In the genomic region with DNA sequence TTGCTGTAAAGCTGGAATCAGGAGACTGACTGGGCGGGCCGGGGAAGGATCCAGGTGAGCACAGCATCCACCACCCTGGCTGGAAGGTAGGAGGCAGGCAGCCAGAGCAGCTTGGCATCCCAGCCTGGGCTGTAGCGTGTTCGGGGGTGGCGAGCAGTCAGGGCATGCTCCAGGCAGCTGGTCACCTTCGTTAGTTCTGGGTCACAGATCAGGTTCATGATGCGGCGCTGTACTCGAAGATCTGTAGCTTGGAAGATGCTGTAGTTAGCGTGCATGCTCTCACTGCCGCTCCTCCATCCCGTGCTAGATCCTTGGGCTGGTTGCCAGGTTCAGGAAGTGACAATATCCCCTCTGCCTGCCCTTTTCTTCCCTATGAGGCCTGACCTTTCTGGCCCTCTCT, we compare ENCODE assay signal across 12 mouse cellular contexts. TPM values are rescaled to one million over a fixed set of nuclear protein-coding genes. Genes with fewer than 3 reads are reported as not detected.
A peak's percentile ranks its signal among the peaks of the same experiment; 100 is the strongest.
DNase-seq lines count a peak whose midpoint lies in the region; ATAC-seq and TF ChIP-seq lines count a peak whose summit lies in the region.
"Had no signal": no experiment of that assay in that cellular context is flagged by ENCODE, and none has a peak within 500 bp of the region (broad histone marks: within the 10 kb centered on the region; RNA-seq: fewer than 3 reads in every experiment).

No protein-coding gene starts in this region.

- WGBS in forebrain, embryonic 13.5 days = 81% methylated on average over 12 of the region's 12 CpGs
- 83% methylated on average over 12 of the region's 12 CpGs for WGBS in forebrain, embryonic 10.5 days
- WGBS in kidney, embryonic 15.5 days = 66% methylated on average over 12 of the region's 12 CpGs
- WGBS in liver, embryonic 11.5 days = 95% methylated on average over 12 of the region's 12 CpGs

- peaks cover 16% of the 10 kb centered on the region for H3K4me1 ChIP-seq in forebrain, embryonic 13.5 days
- peaks cover 45% of the 10 kb centered on the region for H3K4me1 ChIP-seq in forebrain, embryonic 10.5 days
- peaks cover 40% of the 10 kb centered on the region for H3K4me1 ChIP-seq in kidney, embryonic 15.5 days
- peaks cover 1% of the 10 kb centered on the region for H3K4me1 ChIP-seq in ES-Bruce4 (ENCODE audit: control insufficient read depth, insufficient read depth, low read length)
- H3K4me1 ChIP-seq in liver, embryonic 11.5 days (replicated peaks; ENCODE audit: control insufficient read depth, insufficient read depth, low read length) = peaks cover 5% of the 10 kb centered on the region

- H3K9me3 ChIP-seq in forebrain, embryonic 13.5 days (replicated peaks) = no peaks in the 10 kb centered on the region
- no peaks in the 10 kb centered on the region for H3K9me3 ChIP-seq in forebrain, embryonic 10.5 days
- H3K9me3 ChIP-seq in kidney, embryonic 15.5 days (replicated peaks) = no peaks in the 10 kb centered on the region
- H3K9me3 ChIP-seq in ES-Bruce4 (replicated peaks; ENCODE audit: control insufficient read depth, insufficient read depth, low read length, poor library complexity, severe bottlenecking) = no peaks in the 10 kb centered on the region
- no peaks in the 10 kb centered on the region for H3K9me3 ChIP-seq in liver, embryonic 11.5 days (ENCODE audit: control insufficient read depth, low read length)
- H3K9me3 ChIP-seq: embryonic facial prominence, embryonic 15.5 days; limb, embryonic 12.5 days had no signal

- ATAC-seq in forebrain, embryonic 13.5 days = no peak
- no peak for ATAC-seq in kidney, embryonic 15.5 days (replicated peaks; ENCODE audit: low FRiP score)
- ATAC-seq in erythroid progenitor cell, adult 5-6 weeks (replicated peaks; ENCODE audit: low FRiP score, poor library complexity, severe bottlenecking) = 0 out of 2 replicates have a peak, but pooled peaks have one; percentile 30
- ATAC-seq in liver, embryonic 11.5 days (replicated peaks; ENCODE audit: low FRiP score) = no peak

- peak overlapping the region; percentile 2; the same call in 1 of the 2 replicates for H3K9ac ChIP-seq in forebrain, embryonic 13.5 days
- no peak overlapping the region for H3K9ac ChIP-seq in kidney, embryonic 15.5 days
- H3K9ac ChIP-seq in ES-Bruce4 (ENCODE audit: low read depth, poor library complexity, severe bottlenecking) = no peak overlapping the region
- no peak overlapping the region for H3K9ac ChIP-seq in liver, embryonic 11.5 days (ENCODE audit: low read depth, low read length)
- H3K9ac ChIP-seq: embryonic facial prominence, embryonic 15.5 days; limb, embryonic 12.5 days; liver, postnatal 0 days had no signal

- H3K27me3 ChIP-seq in forebrain, embryonic 13.5 days = no peaks in the 10 kb centered on the region
- peaks cover 21% of the 10 kb centered on the region for H3K27me3 ChIP-seq in forebrain, embryonic 10.5 days (ENCODE audit: poor library complexity, severe bottlenecking)
- H3K27me3 ChIP-seq in kidney, embryonic 15.5 days = no peaks in the 10 kb centered on the region
- H3K27me3 ChIP-seq in ES-Bruce4 (ENCODE audit: control insufficient read depth, insufficient read depth, low read length, poor library complexity, severe bottlenecking) = no peaks in the 10 kb centered on the region
- peaks cover 3% of the 10 kb centered on the region; the same call in 1 of the 2 replicates for H3K27me3 ChIP-seq in liver, embryonic 11.5 days (replicated peaks; ENCODE audit: control insufficient read depth, insufficient read depth, low read length)
- H3K27me3 ChIP-seq: embryonic facial prominence, embryonic 15.5 days; limb, embryonic 12.5 days had no signal

- TF ChIP-seq CTCF in ES-Bruce4 (IDR thresholded peaks at IDR 0.05; ENCODE audit: low read depth, low read length) = no peak

- peaks cover 26% of the 10 kb centered on the region for H3K36me3 ChIP-seq in forebrain, embryonic 13.5 days (ENCODE audit: poor library complexity, severe bottlenecking)
- peaks cover 60% of the 10 kb centered on the region for H3K36me3 ChIP-seq in forebrain, embryonic 10.5 days (replicated peaks)
- peaks cover 67% of the 10 kb centered on the region for H3K36me3 ChIP-seq in kidney, embryonic 15.5 days
- peaks cover 10% of the 10 kb centered on the region for H3K36me3 ChIP-seq in ES-Bruce4 (ENCODE audit: control insufficient read depth, insufficient read depth, low read length, poor library complexity, severe bottlenecking)
- peaks cover 10% of the 10 kb centered on the region for H3K36me3 ChIP-seq in liver, embryonic 11.5 days (ENCODE audit: control insufficient read depth, insufficient read depth, low read length)

- DNase-seq in forebrain, embryonic 10.5 days (ENCODE audit: extremely low spot score, low spot score) = no peak
- DNase-seq in kidney, adult 18-20 months = no peak
- no peak for DNase-seq in liver, embryonic 11.5 days (ENCODE audit: low spot score)

- H3K27ac ChIP-seq in forebrain, embryonic 13.5 days = no peak overlapping the region
- no peak overlapping the region for H3K27ac ChIP-seq in forebrain, embryonic 10.5 days
- H3K27ac ChIP-seq in kidney, embryonic 15.5 days = peak overlapping the region; percentile 37; the same call in 1 of the 2 replicates
- peak overlapping the region; percentile 7; the same call in 1 of the 2 replicates for H3K27ac ChIP-seq in ES-Bruce4 (ENCODE audit: insufficient read depth, low read length)
- no peak overlapping the region for H3K27ac ChIP-seq in liver, embryonic 11.5 days (ENCODE audit: low read depth, low read length)

- no peak for TF ChIP-seq POLR2A in ES-Bruce4 (IDR thresholded peaks at IDR 0.05; ENCODE audit: insufficient read depth, low read length)

- H3K4me3 ChIP-seq in forebrain, embryonic 13.5 days = no peak overlapping the region
- no peak overlapping the region for H3K4me3 ChIP-seq in forebrain, embryonic 10.5 days
- no peak overlapping the region for H3K4me3 ChIP-seq in kidney, embryonic 15.5 days (replicated peaks)
- no peak overlapping the region for H3K4me3 ChIP-seq in ES-Bruce4 (ENCODE audit: low read depth, low read length)
- H3K4me3 ChIP-seq in liver, embryonic 11.5 days (ENCODE audit: low read depth, low read length) = no peak overlapping the region
- H3K4me3 ChIP-seq: embryonic facial prominence, embryonic 15.5 days; limb, embryonic 12.5 days had no signal

- no peak overlapping the region for H3K4me2 ChIP-seq in forebrain, embryonic 13.5 days
- no peak overlapping the region for H3K4me2 ChIP-seq in kidney, embryonic 15.5 days
- H3K4me2 ChIP-seq in liver, embryonic 11.5 days = no peak overlapping the region
- H3K4me2 ChIP-seq: embryonic facial prominence, embryonic 15.5 days; limb, embryonic 12.5 days had no signal

- no peak for TF ChIP-seq EP300 in ES-Bruce4 (IDR thresholded peaks at IDR 0.05; ENCODE audit: insufficient read depth, low read depth, low read length)

RNA-seq across cellular contexts. Expression of a gene that starts 9.0 kb away (rescaled TPM):
- 10.7 and 16.0 TPM in 2 replicates for polyA plus RNA-seq in forebrain, embryonic 13.5 days (2015; fragmentation: Nextera tagmentation; extraction: Ambion mirVana)
- polyA plus RNA-seq in forebrain, embryonic 10.5 days (2016; fragmentation: Nextera tagmentation; extraction: Ambion mirVana) = 11.0 and 12.8 TPM in 2 replicates
- 15.3 and 18.8 TPM in 2 replicates for polyA plus RNA-seq in kidney, embryonic 15.5 days (2015; fragmentation: Nextera tagmentation; extraction: Ambion mirVana)
- polyA plus RNA-seq in ES-Bruce4 (2011; ENCODE audit: insufficient read depth, insufficient read length, low read depth, missing spikeins) = 3.5 and 3.9 TPM in 2 replicates
- total RNA-seq in erythroid progenitor cell, adult 5-6 weeks (2015; ENCODE audit: low replicate concordance) = 11.7 TPM in 1 of 2 replicates, not detected in the other
- 20.1 TPM in 1 of 2 replicates, not detected in the other for total RNA-seq in erythroid progenitor cell, adult 5-6 weeks (2017; ENCODE audit: low replicate concordance)
- polyA plus RNA-seq in liver, embryonic 11.5 days (2014; fragmentation: Nextera tagmentation; extraction: Ambion mirVana) = 11.1 and 13.1 TPM in 2 replicates

RNA-seq across cellular contexts. Expression of a gene that starts 10.1 kb away (rescaled TPM):
- 241 and 243 TPM in 2 replicates for polyA plus RNA-seq in forebrain, embryonic 13.5 days (2015; fragmentation: Nextera tagmentation; extraction: Ambion mirVana)
- 166 and 178 TPM in 2 replicates for polyA plus RNA-seq in forebrain, embryonic 10.5 days (2016; fragmentation: Nextera tagmentation; extraction: Ambion mirVana)
- polyA plus RNA-seq in kidney, embryonic 15.5 days (2015; fragmentation: Nextera tagmentation; extraction: Ambion mirVana) = 220 and 231 TPM in 2 replicates
- 36.7 and 44.5 TPM in 2 replicates for polyA plus RNA-seq in ES-Bruce4 (2011; ENCODE audit: insufficient read depth, insufficient read length, low read depth, missing spikeins)
- 49.0 and 51.2 TPM in 2 replicates for total RNA-seq in erythroid progenitor cell, adult 5-6 weeks (2015; ENCODE audit: low replicate concordance)
- 15.5 and 37.2 TPM in 2 replicates for total RNA-seq in erythroid progenitor cell, adult 5-6 weeks (2017; ENCODE audit: low replicate concordance)
- 128 and 140 TPM in 2 replicates for polyA plus RNA-seq in liver, embryonic 11.5 days (2014; fragmentation: Nextera tagmentation; extraction: Ambion mirVana)

RNA-seq across cellular contexts. Expression of a gene that starts 12.9 kb away (rescaled TPM):
- polyA plus RNA-seq in forebrain, embryonic 13.5 days (2015; fragmentation: Nextera tagmentation; extraction: Ambion mirVana) = 127 and 130 TPM in 2 replicates
- 179 and 184 TPM in 2 replicates for polyA plus RNA-seq in forebrain, embryonic 10.5 days (2016; fragmentation: Nextera tagmentation; extraction: Ambion mirVana)
- polyA plus RNA-seq in kidney, embryonic 15.5 days (2015; fragmentation: Nextera tagmentation; extraction: Ambion mirVana) = 671 and 731 TPM in 2 replicates
- polyA plus RNA-seq in ES-Bruce4 (2011; ENCODE audit: insufficient read depth, insufficient read length, low read depth, missing spikeins) = 116 and 130 TPM in 2 replicates
- total RNA-seq in erythroid progenitor cell, adult 5-6 weeks (2015; ENCODE audit: low replicate concordance) = 57.4 and 85.1 TPM in 2 replicates
- 17.7 and 28.4 TPM in 2 replicates for total RNA-seq in erythroid progenitor cell, adult 5-6 weeks (2017; ENCODE audit: low replicate concordance)
- polyA plus RNA-seq in liver, embryonic 11.5 days (2014; fragmentation: Nextera tagmentation; extraction: Ambion mirVana) = 193 and 198 TPM in 2 replicates
- total RNA-seq: CH12.LX had no signal

RNA-seq across cellular contexts. Expression of a gene that starts 19.9 kb away (rescaled TPM):
- polyA plus RNA-seq in forebrain, embryonic 13.5 days (2015; fragmentation: Nextera tagmentation; extraction: Ambion mirVana) = 0.63 and 0.83 TPM in 2 replicates
- polyA plus RNA-seq in forebrain, embryonic 10.5 days (2016; fragmentation: Nextera tagmentation; extraction: Ambion mirVana) = 0.15 and 0.36 TPM in 2 replicates
- 3.6 and 4.2 TPM in 2 replicates for polyA plus RNA-seq in kidney, embryonic 15.5 days (2015; fragmentation: Nextera tagmentation; extraction: Ambion mirVana)
- polyA plus RNA-seq in ES-Bruce4 (2011; ENCODE audit: insufficient read depth, insufficient read length, low read depth, missing spikeins) = 1.6 and 3.2 TPM in 2 replicates
- total RNA-seq in erythroid progenitor cell, adult 5-6 weeks (2015; ENCODE audit: low replicate concordance) = not detected in 2 replicates
- not detected in 2 replicates for total RNA-seq in erythroid progenitor cell, adult 5-6 weeks (2017; ENCODE audit: low replicate concordance)
- 0.14 and 0.21 TPM in 2 replicates for polyA plus RNA-seq in liver, embryonic 11.5 days (2014; fragmentation: Nextera tagmentation; extraction: Ambion mirVana)
- total RNA-seq: common myeloid progenitor, adult 5-6 weeks had no signal

RNA-seq across cellular contexts. Expression of a gene that starts 22.2 kb away (rescaled TPM):
- 8.9 and 9.0 TPM in 2 replicates for polyA plus RNA-seq in forebrain, embryonic 13.5 days (2015; fragmentation: Nextera tagmentation; extraction: Ambion mirVana)
- 9.7 and 10.7 TPM in 2 replicates for polyA plus RNA-seq in forebrain, embryonic 10.5 days (2016; fragmentation: Nextera tagmentation; extraction: Ambion mirVana)
- polyA plus RNA-seq in kidney, embryonic 15.5 days (2015; fragmentation: Nextera tagmentation; extraction: Ambion mirVana) = 7.2 and 8.7 TPM in 2 replicates
- polyA plus RNA-seq in ES-Bruce4 (2011; ENCODE audit: insufficient read depth, insufficient read length, low read depth, missing spikeins) = 2.8 and 3.0 TPM in 2 replicates
- 0.36 TPM in 1 of 2 replicates, not detected in the other for total RNA-seq in erythroid progenitor cell, adult 5-6 weeks (2015; ENCODE audit: low replicate concordance)
- total RNA-seq in erythroid progenitor cell, adult 5-6 weeks (2017; ENCODE audit: low replicate concordance) = not detected in 2 replicates
- 3.3 and 3.5 TPM in 2 replicates for polyA plus RNA-seq in liver, embryonic 11.5 days (2014; fragmentation: Nextera tagmentation; extraction: Ambion mirVana)
- total RNA-seq: common myeloid progenitor, adult 5-6 weeks had no signal

Comparison
In these comparisons a context has a peak if more than half of its experiments do, and no peak if none do; other contexts are left out.
1. H3K27ac ChIP-seq: peak in kidney, embryonic 15.5 days (single experiment) and ES-Bruce4 (single experiment); none in forebrain, embryonic 13.5 days (single experiment), forebrain, embryonic 10.5 days (single experiment) and liver, embryonic 11.5 days (single experiment).